Mouse (Mus musculus): ENCODE measurements around the gene Zc3h18.
A peak's percentile ranks its signal among the peaks of the same experiment; 100 is the strongest.

Zc3h18 gene

GRCm38 (mm10) chr8:122349357-122350297, 26.8 kb upstream of the Zc3h18 start:
- DNase-seq = peak; percentile 6

GRCm38 (mm10) chr8:122350309-122351089, 25.9 kb upstream of the Zc3h18 start:
- no peak for DNase-seq

- no peak for DNase-seq
These were observed 22.3 kb upstream of the Zc3h18 start for GRCm38 (mm10) chr8:122354157-122354556.

- DNase-seq = no peak
These were observed 20.5 kb upstream of the Zc3h18 start for GRCm38 (mm10) chr8:122355642-122356606.

GRCm38 (mm10) chr8:122357202-122357601, 19.2 kb upstream of the Zc3h18 start:
- no peak for DNase-seq

GRCm38 (mm10) chr8:122357641-122358040, 18.8 kb upstream of the Zc3h18 start:
- DNase-seq = no peak

- DNase-seq = no peak
These were observed 17.2 kb upstream of the Zc3h18 start for GRCm38 (mm10) chr8:122359111-122359775.

- no peak for DNase-seq
These were observed 15.6 kb upstream of the Zc3h18 start, which contains the start of gene Trhr2 for GRCm38 (mm10) chr8:122360696-122361416. Gene Trhr2, minus strand, starts transcription at chr8:122360746.

GRCm38 (mm10) chr8:122362271-122362670, 14.1 kb upstream of the Zc3h18 start:
- no peak for DNase-seq

- no peak for DNase-seq
These were observed 13.4 kb upstream of the Zc3h18 start for GRCm38 (mm10) chr8:122362967-122363366.

GRCm38 (mm10) chr8:122368494-122368893, 7.9 kb upstream of the Zc3h18 start:
- DNase-seq = no peak

GRCm38 (mm10) chr8:122369665-122370064, 6.7 kb upstream of the Zc3h18 start:
- DNase-seq = peak; percentile 76

GRCm38 (mm10) chr8:122371706-122372105, 4.7 kb upstream of the Zc3h18 start:
- DNase-seq = no peak

GRCm38 (mm10) chr8:122375320-122375719, 1.1 kb upstream of the Zc3h18 start:
- DNase-seq = no peak

- no peak for DNase-seq
These were observed 551 bp upstream of the Zc3h18 start for GRCm38 (mm10) chr8:122375751-122376364.

- DNase-seq = no peak
These were observed 6.6 kb downstream of the Zc3h18 start for GRCm38 (mm10) chr8:122383039-122383438.

GRCm38 (mm10) chr8:122389357-122389756, 12.9 kb downstream of the Zc3h18 start:
- DNase-seq = no peak

- DNase-seq = no peak
These were observed 14.3 kb downstream of the Zc3h18 start for GRCm38 (mm10) chr8:122390758-122391157.

GRCm38 (mm10) chr8:122393717-122394116, 17.3 kb downstream of the Zc3h18 start:
- no peak for DNase-seq

GRCm38 (mm10) chr8:122395291-122395690, 18.9 kb downstream of the Zc3h18 start:
- no peak for DNase-seq

GRCm38 (mm10) chr8:122398186-122398585, 21.8 kb downstream of the Zc3h18 start:
- DNase-seq = no peak
